Mouse (Mus musculus) lung, postnatal 25 days (tissue): ENCODE data around the gene Nkd1.

Experiments used
- DNase-seq: peaks from one replicate; pipeline ENCODE4 v3.0.0; 2022; ENCODE audit warnings: low spot score

Nkd1 gene

DNA sequence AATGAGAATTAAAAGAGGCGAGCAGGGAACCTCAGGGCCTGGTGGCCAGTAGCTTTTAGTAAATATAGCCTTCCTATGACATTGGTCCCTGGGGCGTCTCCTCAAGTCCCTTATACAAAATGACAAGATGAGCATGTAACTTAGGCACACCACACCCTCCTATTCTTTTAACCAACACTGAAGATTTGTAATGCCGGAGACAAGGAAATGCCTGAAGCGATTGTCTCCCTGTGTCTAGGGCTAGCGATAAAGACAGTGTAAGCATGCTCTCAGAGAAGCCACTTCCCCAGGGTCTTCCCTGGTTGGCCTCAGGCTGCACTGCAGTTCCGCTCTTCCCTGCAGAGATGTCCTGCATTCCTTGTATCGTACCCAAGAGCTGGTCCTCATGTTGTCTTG is 17.8 kb downstream of the Nkd1 start:
- DNase-seq: peak; percentile 56

DNA sequence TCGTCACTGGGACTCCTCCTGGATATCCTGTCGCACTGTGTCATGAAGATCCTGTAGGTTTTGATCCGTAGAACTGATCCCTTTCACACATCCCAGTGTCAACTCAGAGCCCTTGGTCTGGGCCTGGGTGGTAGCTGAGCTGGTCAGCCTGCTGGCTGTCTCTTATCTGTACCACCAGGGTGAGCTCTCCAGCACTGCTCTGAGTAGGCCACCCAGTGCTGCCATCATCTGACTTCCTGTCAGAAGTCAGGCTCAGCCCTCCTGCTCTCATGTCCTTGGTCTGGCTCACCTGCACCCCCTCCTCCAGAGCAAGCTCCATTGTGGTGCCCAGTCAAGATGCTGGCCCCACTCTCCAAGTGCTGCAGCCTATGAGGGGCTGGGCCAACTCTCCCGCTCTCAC is 18.8 kb downstream of the Nkd1 start:
- no peak for DNase-seq

- no peak for DNase-seq
Measured at GRCm38 (mm10) chr8:88542596-88543213, 21.6 kb downstream of the Nkd1 start.

DNA sequence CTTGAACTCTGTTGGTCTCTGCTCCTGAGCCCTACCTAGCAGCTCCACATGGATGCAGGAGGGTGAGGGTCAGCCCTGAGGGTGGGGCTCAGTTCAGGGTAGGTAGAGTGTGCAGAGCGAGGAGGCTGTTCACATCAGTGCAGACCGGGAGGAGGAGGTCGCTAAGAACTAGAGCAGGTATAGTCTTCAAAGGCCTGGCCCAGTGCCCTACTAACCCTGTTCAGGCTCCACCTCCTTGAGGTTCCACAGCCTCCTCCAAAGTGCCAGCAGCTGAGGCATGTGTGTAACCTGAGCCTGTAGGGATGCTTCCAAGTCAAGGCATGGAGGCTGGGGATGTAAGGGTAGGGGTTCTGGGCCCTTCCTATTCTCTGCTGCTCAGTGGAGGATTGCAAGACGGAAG is 23.5 kb downstream of the Nkd1 start:
- no peak for DNase-seq

GRCm38 (mm10) chr8:88545441-88545840 is 24.3 kb downstream of the Nkd1 start:
- DNase-seq: no peak

- DNase-seq: no peak
Measured at GRCm38 (mm10) chr8:88546032-88546732, 25.0 kb downstream of the Nkd1 start.

- peak; percentile 75 for DNase-seq
Measured at GRCm38 (mm10) chr8:88555669-88556068, 34.5 kb downstream of the Nkd1 start.

- no peak for DNase-seq
Measured at GRCm38 (mm10) chr8:88559985-88560473, 38.9 kb downstream of the Nkd1 start.

DNA sequence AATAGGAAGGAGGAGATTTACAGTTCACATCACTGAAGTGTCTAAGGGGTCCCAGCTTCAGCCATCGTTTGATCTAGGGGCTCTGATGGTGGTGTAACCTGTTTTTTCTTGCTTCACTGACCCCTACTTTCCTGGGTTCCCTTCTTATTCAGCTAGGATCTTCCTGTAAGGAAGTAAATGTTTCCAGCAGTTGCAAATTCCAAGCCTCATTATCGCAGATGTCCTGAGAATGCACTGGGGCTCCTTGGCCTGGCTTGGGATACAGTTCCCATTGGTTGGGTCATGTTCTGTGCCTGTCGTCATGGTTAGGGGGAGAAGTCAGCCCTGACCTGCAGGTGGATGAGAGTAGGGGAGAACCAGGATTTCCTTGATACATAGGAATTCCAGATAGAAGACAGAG is 40.2 kb downstream of the Nkd1 start:
- DNase-seq: no peak

- no peak for DNase-seq
Measured at GRCm38 (mm10) chr8:88564256-88564903, 43.2 kb downstream of the Nkd1 start.

- DNase-seq: peak; percentile 84
Measured at GRCm38 (mm10) chr8:88566119-88566518, 45.0 kb downstream of the Nkd1 start.

DNA sequence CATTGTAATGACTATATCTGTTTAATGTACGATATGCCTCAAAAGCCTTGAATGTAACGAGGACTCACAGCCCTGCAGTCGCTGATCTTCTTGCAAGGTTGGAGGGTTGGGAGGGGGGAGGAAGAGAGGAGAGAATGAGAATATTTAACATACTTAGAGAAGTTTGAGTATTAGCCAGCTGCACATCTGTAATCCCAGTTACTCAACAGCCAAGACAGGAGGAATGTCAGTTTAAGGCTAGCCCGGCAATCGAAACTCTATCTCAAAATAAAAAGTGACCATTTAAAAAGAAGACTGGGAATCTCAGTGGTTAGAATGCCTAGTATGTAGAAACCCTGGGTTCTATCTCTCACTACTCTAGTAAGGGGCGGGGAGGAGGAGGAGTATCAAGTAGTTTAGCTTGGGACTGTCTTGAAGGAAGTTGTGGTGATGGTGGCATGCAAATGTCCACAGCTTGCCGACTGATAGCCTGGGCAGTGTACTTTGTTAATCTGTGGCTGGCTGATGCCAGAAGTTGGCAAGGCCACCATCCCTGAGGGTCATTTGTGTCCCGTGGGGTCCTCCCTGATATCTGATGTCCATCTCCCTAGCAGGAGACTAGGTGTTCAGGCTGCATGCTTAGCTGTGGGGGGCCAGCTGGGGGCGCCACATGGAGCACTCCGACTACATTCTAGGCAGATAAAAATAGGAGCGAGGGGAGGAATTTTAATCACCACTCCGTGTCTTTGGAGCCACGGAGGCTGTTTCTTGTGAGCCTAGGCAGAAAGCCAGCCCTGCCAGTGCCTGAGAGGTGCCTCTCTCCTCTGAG is 46.4 kb downstream of the Nkd1 start:
- DNase-seq: no peak

GRCm38 (mm10) chr8:88568211-88568610 is 47.1 kb downstream of the Nkd1 start:
- no peak for DNase-seq

GRCm38 (mm10) chr8:88569366-88569765 is 48.2 kb downstream of the Nkd1 start:
- no peak for DNase-seq

- peak; percentile 24 for DNase-seq
Measured at GRCm38 (mm10) chr8:88570293-88570998, 49.3 kb downstream of the Nkd1 start.

GRCm38 (mm10) chr8:88571434-88572184 is 50.5 kb downstream of the Nkd1 start:
- no peak for DNase-seq

- no peak for DNase-seq
Measured at GRCm38 (mm10) chr8:88572185-88572909, 51.2 kb downstream of the Nkd1 start.

DNA sequence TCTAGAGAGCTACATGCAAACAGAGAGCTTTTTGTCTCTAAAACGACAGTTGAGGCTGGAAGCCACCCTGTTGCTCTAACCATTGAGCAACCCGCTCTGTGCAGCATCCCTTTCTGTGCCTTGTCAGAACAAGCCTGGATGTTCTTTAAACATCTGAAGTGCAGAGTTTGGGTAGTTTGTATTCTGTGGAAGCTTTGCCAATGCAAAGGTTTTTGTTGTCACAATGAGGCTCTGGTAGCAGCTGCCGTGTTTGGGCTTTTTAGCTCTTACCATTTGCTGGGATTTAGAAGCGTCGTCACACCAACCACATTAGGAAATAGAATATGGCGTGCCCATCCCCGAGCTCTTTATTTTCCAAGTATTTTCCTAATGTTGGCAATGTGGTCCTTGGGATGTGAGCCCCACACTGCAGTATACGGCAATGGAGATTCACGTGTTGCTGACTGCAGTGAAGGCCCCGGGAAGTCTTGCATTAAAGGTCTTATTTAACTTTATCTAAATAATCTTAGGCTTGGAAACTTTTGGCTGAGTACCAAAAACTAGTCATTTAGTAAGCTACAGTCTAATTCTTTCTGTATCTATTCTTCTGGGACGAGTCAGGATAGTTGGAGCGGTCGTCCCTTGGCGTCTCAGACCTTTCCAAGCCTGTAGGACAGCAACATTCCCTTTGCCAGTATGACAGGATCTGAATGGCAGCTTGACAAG is 51.9 kb downstream of the Nkd1 start:
- DNase-seq: no peak

- no peak for DNase-seq
Measured at GRCm38 (mm10) chr8:88574975-88575374, 53.8 kb downstream of the Nkd1 start.
